Mouse (Mus musculus) liver, postnatal 0 days (tissue): Measurements from ENCODE around the gene Nkpd1.

Source experiments
- CTCF ChIP-seq: sonication (generic); IDR thresholded peaks from 2 replicates; pipeline ENCODE4 v1.5.1; 2016; ENCODE audit warnings: antibody characterized with exemption, low read depth
- EP300 ChIP-seq: IDR thresholded peaks from 2 replicates; pipeline ENCODE4 v1.6.1; 2016; ENCODE audit warnings: antibody characterized with exemption, low read depth, mild to moderate bottlenecking

DNA sequence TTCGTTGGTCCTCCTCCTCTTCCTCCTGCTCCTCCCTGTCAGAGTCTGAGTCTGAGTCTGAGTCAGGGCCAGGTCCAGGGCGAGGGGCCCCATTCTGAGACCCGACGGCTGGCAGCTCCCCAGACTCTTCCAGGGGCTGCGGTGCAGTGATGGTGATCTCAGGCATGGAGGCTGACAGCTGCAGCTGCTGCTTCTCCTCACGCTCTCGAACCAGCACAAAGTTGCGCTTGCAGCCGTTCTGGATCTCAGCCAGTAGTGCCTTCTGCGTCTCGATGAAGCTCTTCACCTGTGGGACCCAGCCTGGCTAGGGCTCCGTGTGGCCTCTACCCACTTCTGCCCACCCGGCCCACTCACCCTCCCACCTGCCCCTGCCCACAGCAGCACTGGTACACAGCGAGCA lies 14.6 kb downstream of the Nkpd1 start:
- TF ChIP-seq EP300, result no peak
- no peak for TF ChIP-seq CTCF
